Mouse (Mus musculus) midbrain, embryonic 11.5 days (tissue): ENCODE results near the gene Homer2. TPM values are rescaled to one million over a fixed set of nuclear protein-coding genes. Genes with fewer than 3 reads are reported as not detected.

Experiments used
- ATAC-seq: fragments of 200-750 bp; cut with Nextera tagmentation; 2 replicates; pipeline ENCODE4 v1.8.0; 2017; ENCODE audit warnings: moderate TSS enrichment, moderate library complexity; ENCODE audit not compliant: low FRiP score
- DNase-seq: peaks from one replicate; pipeline ENCODE4 v3.0.0; 2015; ENCODE audit warnings: low spot score; ENCODE audit errors: missing footprints
- H3K27ac ChIP-seq: fragments of 300-500 bp; sonication (generic); 2 replicates; pipeline ENCODE4 v1.5.1; 2014; ENCODE audit warnings: low read depth, low read length
- H3K27me3 ChIP-seq: fragments of 300-500 bp; sonication (generic); 2 replicates; pipeline ENCODE4 v1.6.1; 2014; ENCODE audit warnings: mild to moderate bottlenecking, low read length, moderate library complexity, mixed read lengths; ENCODE audit not compliant: control insufficient read depth, insufficient read depth
- H3K36me3 ChIP-seq: fragments of 300-500 bp; sonication (generic); 2 replicates; pipeline ENCODE4 v1.6.1; 2014; ENCODE audit warnings: mild to moderate bottlenecking, low read length, moderate library complexity, mixed read lengths; ENCODE audit not compliant: control insufficient read depth, insufficient read depth
- H3K4me1 ChIP-seq: fragments of 300-500 bp; sonication (generic); 2 replicates; pipeline ENCODE4 v1.6.1; 2014; ENCODE audit warnings: low read length; ENCODE audit not compliant: control insufficient read depth, insufficient read depth
- H3K4me2 ChIP-seq: fragments of 300-500 bp; sonication (generic); 2 replicates; pipeline ENCODE4 v1.6.1; 2014; ENCODE audit warnings: mild to moderate bottlenecking, moderate library complexity
- H3K4me3 ChIP-seq: fragments of 300-500 bp; sonication (generic); 2 replicates; pipeline ENCODE4 v1.5.1; 2014; ENCODE audit warnings: low read depth, low read length
- H3K9ac ChIP-seq: fragments of 300-500 bp; sonication (generic); 2 replicates; pipeline ENCODE4 v1.6.1; 2014; ENCODE audit warnings: low read length
- H3K9me3 ChIP-seq: fragments of 300-500 bp; sonication (generic); 2 replicates; pipeline ENCODE4 v1.6.1; 2016; ENCODE audit warnings: low read length; ENCODE audit not compliant: control insufficient read depth
- WGBS: fragments of 180-500 bp; shearing (Covaris S2); extraction: QIAGEN DNeasy Blood & Tissue Kit; methylation state at CpG from one replicate; pipeline ENCODE4 v1.1.7; 2014; 5-methylcytosine and 5-hydroxymethylcytosine counted together
- polyA plus RNA-seq: library from polyadenylated mRNA; unstranded; fragments of >200 nt; fragmentation: Nextera tagmentation; extraction: Ambion mirVana; gene quantifications from 2 replicates; pipeline ENCODE4 v1.2.1, GENCODE M21; 2014

Homer2 gene
- polyA plus RNA-seq, 1 experiment from 2014 or later, result 19.6 TPM

DNA sequence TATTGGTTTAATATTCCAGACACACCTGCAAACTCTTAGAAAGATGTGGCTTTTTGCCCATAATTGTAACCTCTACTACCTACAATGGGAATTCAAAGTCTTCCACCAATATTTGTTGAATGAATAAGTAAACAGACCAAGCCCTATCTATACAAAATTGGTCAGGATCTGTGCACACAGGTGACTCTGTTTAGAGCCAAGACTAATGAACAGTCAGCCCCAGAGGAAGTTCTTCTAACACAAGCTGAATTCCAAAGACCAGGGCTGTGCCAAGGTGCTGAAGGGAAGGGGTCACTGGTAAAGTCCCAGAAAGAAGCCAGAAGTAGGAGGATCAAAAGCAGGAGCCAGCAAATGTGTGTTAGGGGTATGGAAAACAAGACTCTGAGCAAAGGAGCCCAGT is 838 bp upstream of the Homer2 start:
- Histone ChIP-seq H3K9ac (no peak overlapping the region), H3K27me3 (0 out of 2 replicates have a peak, but pooled peaks cover 5% of the 10 kb centered on the region), H3K36me3 (no peaks in the 10 kb centered on the region), H3K27ac (no peak overlapping the region), H3K4me2 (no peak overlapping the region), H3K4me3 (no peak overlapping the region), H3K4me1 (peaks cover 3% of the 10 kb centered on the region; the same call in 1 of the 2 replicates), H3K9me3 (no peaks in the 10 kb centered on the region; the same call in 1 of the 2 replicates)
- ATAC-seq, result no peak
- peak; percentile 82 for DNase-seq

DNA sequence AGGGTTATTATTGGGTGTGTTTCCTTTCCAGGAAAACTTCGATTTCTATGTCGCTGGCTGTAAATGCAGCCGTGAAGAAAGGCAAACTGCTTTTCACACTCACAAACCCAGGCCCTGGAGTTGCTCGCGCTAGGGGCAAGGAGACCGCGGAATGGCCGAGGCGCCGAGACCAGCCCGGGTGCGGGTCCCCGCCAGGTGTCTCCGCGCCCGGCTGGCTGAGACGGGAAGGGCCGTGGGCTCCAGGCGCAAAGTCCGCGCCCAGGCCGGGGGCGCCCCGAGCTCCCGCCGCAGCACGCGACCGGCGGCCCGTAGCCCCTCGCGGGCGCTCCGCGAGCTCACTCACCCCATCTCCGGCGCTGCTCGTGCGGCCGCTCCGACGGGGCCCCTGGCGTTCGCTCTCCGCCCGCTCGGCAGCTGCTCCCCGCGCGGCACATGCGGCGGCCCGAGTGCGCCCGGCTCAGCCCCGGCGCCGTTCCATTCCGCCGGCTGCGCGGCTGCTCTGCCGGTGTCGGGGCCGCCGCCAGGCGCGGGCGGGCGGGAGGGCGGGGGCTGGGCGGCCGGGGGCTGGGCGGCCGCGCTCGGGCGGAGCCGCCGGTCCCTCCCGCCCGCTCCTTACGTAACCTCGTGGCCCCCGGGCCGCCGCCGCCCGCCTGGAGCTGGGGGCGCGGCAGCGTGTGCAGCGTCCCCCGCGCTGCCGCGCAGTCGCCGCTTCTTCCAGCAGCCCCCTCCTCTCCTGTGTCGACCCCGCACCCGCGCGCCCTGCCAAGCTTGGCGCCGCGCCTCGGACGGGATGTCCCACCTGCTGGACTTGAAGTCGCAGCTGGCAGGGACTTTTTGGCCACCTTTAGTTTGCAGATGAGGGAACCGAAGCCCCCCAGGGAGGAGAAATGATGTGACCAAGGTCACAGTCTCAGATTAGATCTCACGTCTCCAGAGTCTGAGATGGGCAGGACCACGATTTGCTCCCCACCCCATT is 623 bp downstream of the Homer2 start:
- Histone ChIP-seq H3K27ac (no peak overlapping the region), H3K4me1 (peaks cover 3% of the 10 kb centered on the region; the same call in 1 of the 2 replicates), H3K36me3 (no peaks in the 10 kb centered on the region), H3K9ac (peak overlapping the region; percentile 80), H3K9me3 (no peaks in the 10 kb centered on the region; the same call in 1 of the 2 replicates), H3K4me2 (peak overlapping the region; percentile 87), H3K4me3 (peak overlapping the region; percentile 68), H3K27me3 (0 out of 2 replicates have a peak, but pooled peaks cover 5% of the 10 kb centered on the region)
- 1% methylated on average over 87 of the region's 114 CpGs for WGBS
- ATAC-seq, result peak; percentile 86
- DNase-seq, result peak; percentile 94

- no peaks in the 10 kb centered on the region for H3K36me3 ChIP-seq
- peak overlapping the region; percentile 80 for H3K9ac ChIP-seq
- no peak overlapping the region for H3K27ac ChIP-seq
- 33% methylated on average over 12 of the region's 12 CpGs for WGBS
- peaks cover 3% of the 10 kb centered on the region; the same call in 1 of the 2 replicates for H3K4me1 ChIP-seq
- peak overlapping the region; percentile 87 for H3K4me2 ChIP-seq
- DNase-seq (peak; percentile 86), ATAC-seq (no peak; the same call in 1 of the 2 replicates)
- no peaks in the 10 kb centered on the region; the same call in 1 of the 2 replicates for H3K9me3 ChIP-seq
- 0 out of 2 replicates have a peak, but pooled peaks cover 5% of the 10 kb centered on the region for H3K27me3 ChIP-seq
- peak overlapping the region; percentile 68 for H3K4me3 ChIP-seq
Measured at GRCm38 (mm10) chr7:81706027-81706415, 1.3 kb downstream of the Homer2 start.

DNA sequence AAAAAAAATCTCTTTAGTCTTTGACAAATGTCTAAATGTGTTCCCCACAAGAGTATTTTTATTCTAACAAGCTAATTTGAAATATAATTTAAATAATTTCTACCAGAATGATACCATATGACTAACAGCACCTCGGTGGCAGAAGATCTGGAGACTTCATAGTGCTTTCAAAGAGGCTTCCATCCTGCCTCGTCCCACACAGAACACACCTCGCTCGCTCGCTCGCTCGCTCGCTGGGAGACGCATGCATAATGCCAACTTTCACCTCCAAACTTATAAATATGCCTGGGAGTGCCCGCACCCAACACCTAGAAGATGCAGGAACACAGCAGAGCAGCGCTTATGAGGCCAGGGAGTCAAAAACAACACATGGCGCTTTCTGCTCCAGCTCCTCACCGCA is 9.0 kb downstream of the Homer2 start:
- Histone ChIP-seq H3K36me3 (no peaks in the 10 kb centered on the region), H3K4me2 (no peak overlapping the region), H3K27ac (no peak overlapping the region), H3K9me3 (no peaks in the 10 kb centered on the region), H3K4me3 (no peak overlapping the region), H3K27me3 (no peaks in the 10 kb centered on the region), H3K4me1 (no peaks in the 10 kb centered on the region), H3K9ac (no peak overlapping the region)
- 88% methylated on average over 13 of the region's 13 CpGs for WGBS
- peak; percentile 53 for DNase-seq
- no peak for ATAC-seq

DNA sequence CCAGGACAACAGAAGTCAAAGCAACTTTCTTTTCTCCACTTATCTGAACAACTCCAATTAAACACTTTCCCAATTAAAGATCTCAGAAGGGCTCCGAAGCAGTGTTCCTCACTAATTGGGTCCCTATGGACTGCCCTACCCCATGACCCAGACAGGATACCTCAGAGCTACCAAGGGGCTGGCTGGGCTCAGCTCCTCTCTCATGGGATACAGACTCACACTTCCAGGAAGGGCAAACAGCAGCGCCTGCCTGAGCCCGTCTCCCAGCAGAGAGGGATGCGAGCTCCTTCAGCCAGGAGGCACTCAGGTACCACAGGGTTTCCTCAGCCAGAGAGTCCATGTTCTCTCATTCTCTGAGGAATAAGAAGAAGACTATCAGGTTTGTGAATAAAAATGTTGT is 9.4 kb downstream of the Homer2 start:
- Histone ChIP-seq H3K4me3 (no peak overlapping the region), H3K27me3 (no peaks in the 10 kb centered on the region), H3K27ac (no peak overlapping the region), H3K9me3 (no peaks in the 10 kb centered on the region), H3K9ac (no peak overlapping the region), H3K4me1 (no peaks in the 10 kb centered on the region), H3K36me3 (no peaks in the 10 kb centered on the region), H3K4me2 (no peak overlapping the region)
- 79% methylated on average over 4 of the region's 4 CpGs for WGBS
- ATAC-seq (no peak), DNase-seq (peak; percentile 45)

GRCm38 (mm10) chr7:81695763-81696533 is 11.4 kb downstream of the Homer2 start:
- Histone ChIP-seq H3K9me3 (no peaks in the 10 kb centered on the region), H3K27ac (no peak overlapping the region), H3K4me2 (no peak overlapping the region), H3K27me3 (no peaks in the 10 kb centered on the region), H3K9ac (no peak overlapping the region), H3K36me3 (no peaks in the 10 kb centered on the region), H3K4me3 (no peak overlapping the region), H3K4me1 (no peaks in the 10 kb centered on the region)
- ATAC-seq, result no peak
- 79% methylated on average over 16 of the region's 16 CpGs for WGBS
- peak; percentile 19 for DNase-seq

- Histone ChIP-seq H3K9me3 (no peaks in the 10 kb centered on the region), H3K4me1 (no peaks in the 10 kb centered on the region), H3K4me2 (no peak overlapping the region), H3K27ac (no peak overlapping the region), H3K36me3 (no peaks in the 10 kb centered on the region), H3K27me3 (no peaks in the 10 kb centered on the region), H3K4me3 (no peak overlapping the region), H3K9ac (no peak overlapping the region)
- no peak for ATAC-seq
- WGBS, result 90% methylated on average over 5 of the region's 5 CpGs
- no peak for DNase-seq
Measured at GRCm38 (mm10) chr7:81691067-81691466, 16.3 kb downstream of the Homer2 start.

DNA sequence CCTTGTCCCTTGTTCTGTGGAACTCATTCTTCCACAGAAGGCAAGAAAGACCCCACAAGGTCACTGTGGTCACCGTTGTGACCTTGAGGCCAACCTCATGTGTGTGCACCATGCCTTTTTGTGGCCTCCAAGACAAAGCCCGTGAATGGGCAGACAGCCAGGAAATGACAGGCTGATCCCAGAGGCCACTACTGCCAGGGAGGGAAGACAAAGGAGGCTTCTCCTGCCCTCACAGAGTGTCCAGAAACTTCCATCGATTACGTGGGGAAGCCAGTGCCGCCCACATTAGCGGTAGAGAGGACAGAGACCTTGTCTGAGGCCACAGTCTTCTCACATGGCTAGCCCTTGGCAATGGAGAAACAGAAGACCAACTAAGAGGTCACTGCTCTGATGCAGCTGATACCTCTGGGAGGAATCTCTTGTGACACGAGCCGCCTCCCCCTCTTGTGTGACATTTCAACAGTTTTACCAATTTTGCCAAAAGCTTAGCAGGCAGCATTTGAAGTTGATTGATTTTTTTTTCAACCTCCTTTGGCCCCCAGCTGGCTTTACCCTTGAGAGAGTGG is 18.1 kb downstream of the Homer2 start:
- Histone ChIP-seq H3K4me3 (no peak overlapping the region), H3K9me3 (no peaks in the 10 kb centered on the region), H3K27me3 (no peaks in the 10 kb centered on the region), H3K36me3 (no peaks in the 10 kb centered on the region), H3K4me1 (peaks cover 2% of the 10 kb centered on the region; the same call in 1 of the 2 replicates), H3K27ac (no peak overlapping the region), H3K4me2 (no peak overlapping the region), H3K9ac (no peak overlapping the region)
- DNase-seq (peak; percentile 68), ATAC-seq (0 out of 2 replicates have a peak, but pooled peaks have one; percentile 24)
- 61% methylated on average over 8 of the region's 8 CpGs for WGBS
